Mouse (Mus musculus) liver, embryonic 15.5 days (tissue): Measurements from ENCODE around the gene Fgf9. TPM values are rescaled to one million over a fixed set of nuclear protein-coding genes. Genes with fewer than 3 reads are reported as not detected.
A peak's percentile ranks its signal among the peaks of the same experiment; 100 is the strongest.

Experiments used
- ATAC-seq: fragments of 200-750 bp; cut with Nextera tagmentation; 2 replicates; pipeline ENCODE4 v1.8.0; 2017; ENCODE audit warnings: moderate number of reproducible peaks, mild to moderate bottlenecking, moderate library complexity; ENCODE audit not compliant: insufficient read depth
- H3K27ac ChIP-seq: fragments of 300-500 bp; sonication (generic); replicated peaks from 2 replicates; pipeline ENCODE4 v1.5.1; 2015; ENCODE audit warnings: mild to moderate bottlenecking, inconsistent platforms
- H3K27me3 ChIP-seq: fragments of 300-500 bp; sonication (generic); 2 replicates; pipeline ENCODE4 v1.6.1; 2015; ENCODE audit warnings: mild to moderate bottlenecking, inconsistent platforms
- H3K36me3 ChIP-seq: fragments of 300-500 bp; sonication (generic); replicated peaks from 2 replicates; pipeline ENCODE4 v1.6.1; 2015; ENCODE audit warnings: moderate library complexity, mild to moderate bottlenecking, inconsistent platforms
- H3K4me1 ChIP-seq: fragments of 300-500 bp; sonication (generic); replicated peaks from 2 replicates; pipeline ENCODE4 v1.6.1; 2015; ENCODE audit warnings: inconsistent platforms
- H3K4me2 ChIP-seq: fragments of 300-500 bp; sonication (generic); 2 replicates; pipeline ENCODE4 v1.6.1; 2015; ENCODE audit warnings: moderate library complexity, mild to moderate bottlenecking, inconsistent platforms
- H3K4me3 ChIP-seq: fragments of 300-500 bp; sonication (generic); replicated peaks from 2 replicates; pipeline ENCODE4 v1.5.1; 2015; ENCODE audit warnings: mild to moderate bottlenecking, inconsistent platforms
- H3K9ac ChIP-seq: fragments of 300-500 bp; sonication (generic); 2 replicates; pipeline ENCODE4 v1.6.1; 2015; ENCODE audit warnings: moderate library complexity, mild to moderate bottlenecking, inconsistent platforms
- H3K9me3 ChIP-seq: fragments of 300-500 bp; sonication (generic); replicated peaks from 2 replicates; pipeline ENCODE4 v1.6.1; 2016; ENCODE audit warnings: inconsistent platforms
- WGBS: fragments of 180-500 bp; shearing (Covaris S2); methylation state at CpG from one replicate; pipeline ENCODE4 v1.1.7; 2015; ENCODE audit warnings: mixed read lengths; ENCODE audit not compliant: insufficient replicate concordance; 5-methylcytosine and 5-hydroxymethylcytosine counted together
- polyA plus RNA-seq: library from polyadenylated mRNA; unstranded; fragments of >200 nt; fragmentation: Nextera tagmentation; extraction: Ambion mirVana; gene quantifications from 2 replicates; pipeline ENCODE4 v1.2.1, GENCODE M21; 2015

The Fgf9 gene
- polyA plus RNA-seq, 1 experiment from 2014 or later, result 0.30 TPM

DNA sequence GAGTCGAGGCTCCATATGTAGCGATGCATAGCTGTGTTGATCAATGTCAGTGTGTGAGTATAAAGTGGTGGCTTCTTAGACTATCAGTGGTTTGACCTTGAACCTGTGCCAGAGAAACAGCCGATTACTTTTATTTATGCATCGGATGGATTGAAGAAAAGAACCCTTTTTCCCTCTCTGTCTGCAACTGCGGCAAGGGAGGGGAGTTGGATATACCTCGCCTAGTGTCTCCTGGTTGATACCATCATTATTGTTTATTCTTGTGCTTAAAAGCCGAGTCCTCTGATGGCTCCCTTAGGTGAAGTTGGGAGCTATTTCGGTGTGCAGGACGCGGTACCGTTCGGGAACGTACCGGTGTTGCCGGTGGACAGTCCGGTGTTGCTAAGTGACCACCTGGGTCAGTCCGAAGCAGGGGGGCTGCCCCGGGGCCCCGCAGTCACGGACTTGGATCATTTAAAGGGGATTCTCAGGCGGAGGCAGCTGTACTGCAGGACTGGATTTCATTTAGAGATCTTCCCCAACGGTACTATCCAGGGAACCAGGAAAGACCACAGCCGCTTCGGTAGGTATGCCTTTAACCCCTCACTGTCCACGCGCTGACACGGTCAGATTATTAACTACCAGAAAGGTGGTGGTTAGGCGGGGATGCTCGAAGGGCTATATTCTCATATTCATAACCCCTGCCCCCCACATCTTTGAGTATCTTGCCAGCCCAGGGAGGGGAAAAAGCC lies 2.6 kb downstream of the Fgf9 start:
- H3K4me3 ChIP-seq, result peak overlapping the region; percentile 54
- no peak for ATAC-seq

DNA sequence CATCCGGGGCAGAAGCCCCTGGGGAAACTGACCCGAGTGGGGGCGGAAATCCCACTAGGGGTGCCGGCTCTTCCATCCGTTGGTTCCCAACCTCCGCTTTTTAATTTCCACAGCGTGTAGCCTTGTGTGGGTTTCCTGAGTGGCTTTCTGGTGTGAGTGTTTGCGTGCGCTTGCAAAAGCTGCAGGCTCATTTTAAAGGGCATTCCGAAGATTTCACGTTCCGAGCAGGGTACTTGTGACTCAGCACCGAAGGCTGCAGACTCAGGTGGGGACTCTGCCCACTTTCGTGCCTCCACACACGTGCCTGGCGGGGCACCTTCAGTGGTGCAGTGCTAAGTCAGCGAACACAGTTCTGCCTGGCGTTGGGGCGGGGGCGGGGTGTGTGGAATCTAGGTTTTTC lies 3.6 kb downstream of the Fgf9 start:
- Histone ChIP-seq H3K4me2 (peak overlapping the region; percentile 59; the same call in 1 of the 2 replicates), H3K4me1 (peaks cover 23% of the 10 kb centered on the region), H3K36me3 (no peaks in the 10 kb centered on the region), H3K27me3 (peaks cover 100% of the 10 kb centered on the region), H3K9me3 (no peaks in the 10 kb centered on the region), H3K4me3 (no peak overlapping the region), H3K9ac (no peak overlapping the region), H3K27ac (no peak overlapping the region)
- no peak for ATAC-seq
- WGBS, result 2% methylated on average over 20 of the region's 20 CpGs

More for the DNA sequence above, 2.6 kb downstream of the Fgf9 start:
- no peak overlapping the region for H3K9ac ChIP-seq
- peaks cover 98% of the 10 kb centered on the region for H3K27me3 ChIP-seq
- peaks cover 23% of the 10 kb centered on the region for H3K4me1 ChIP-seq
- H3K27ac ChIP-seq, result no peak overlapping the region
- no peaks in the 10 kb centered on the region for H3K9me3 ChIP-seq
- H3K4me2 ChIP-seq, result peak overlapping the region; percentile 75
- no peaks in the 10 kb centered on the region for H3K36me3 ChIP-seq
- WGBS, result 1% methylated on average over 29 of the region's 29 CpGs

DNA sequence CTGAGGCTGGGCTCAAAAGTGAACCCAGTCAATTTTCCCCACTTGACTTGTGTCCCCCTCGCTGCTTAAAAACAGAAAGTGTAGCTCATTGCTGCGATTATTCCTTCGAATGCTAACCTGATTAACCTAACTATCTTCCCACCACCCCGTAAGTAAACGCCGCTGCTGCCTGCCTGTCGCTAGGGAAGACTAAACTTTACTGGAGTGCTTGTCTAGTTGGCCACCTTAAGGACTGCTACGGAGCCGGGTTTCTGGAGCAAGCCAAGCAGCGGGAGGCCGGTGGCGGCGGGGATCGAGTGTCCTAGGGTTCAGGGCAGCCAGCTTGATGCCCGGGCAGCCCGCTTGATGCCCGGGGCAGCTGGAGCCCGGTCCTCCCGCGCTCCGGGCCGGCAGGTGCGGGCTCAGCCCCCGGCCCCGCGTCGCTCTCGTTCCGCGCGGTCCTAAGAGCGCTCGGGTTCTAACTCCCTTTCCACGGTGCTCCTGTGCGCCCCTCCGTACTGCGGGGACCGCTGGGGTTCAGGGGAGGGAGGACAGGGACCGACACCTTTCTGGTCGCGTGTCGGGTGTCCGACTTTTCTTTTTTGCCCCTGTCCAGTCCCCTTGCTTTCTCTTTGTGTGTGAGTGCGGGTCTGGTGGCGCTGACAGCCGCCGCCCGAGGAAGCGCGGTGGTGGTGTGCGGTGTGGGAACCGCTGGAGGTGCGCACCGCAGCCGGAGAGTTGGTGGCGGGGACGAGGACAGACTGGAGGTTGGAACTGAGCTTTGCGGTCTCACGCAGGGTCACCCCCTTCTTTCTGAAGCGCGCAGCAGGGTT lies 4.5 kb downstream of the Fgf9 start:
- no peak for ATAC-seq
- Histone ChIP-seq H3K9me3 (no peaks in the 10 kb centered on the region), H3K9ac (no peak overlapping the region), H3K27ac (no peak overlapping the region), H3K36me3 (no peaks in the 10 kb centered on the region), H3K27me3 (peaks cover 100% of the 10 kb centered on the region), H3K4me2 (peak overlapping the region; percentile 59), H3K4me3 (peak overlapping the region; percentile 43), H3K4me1 (peaks cover 23% of the 10 kb centered on the region)
- under 1% methylated on average over 61 of the region's 61 CpGs for WGBS

DNA sequence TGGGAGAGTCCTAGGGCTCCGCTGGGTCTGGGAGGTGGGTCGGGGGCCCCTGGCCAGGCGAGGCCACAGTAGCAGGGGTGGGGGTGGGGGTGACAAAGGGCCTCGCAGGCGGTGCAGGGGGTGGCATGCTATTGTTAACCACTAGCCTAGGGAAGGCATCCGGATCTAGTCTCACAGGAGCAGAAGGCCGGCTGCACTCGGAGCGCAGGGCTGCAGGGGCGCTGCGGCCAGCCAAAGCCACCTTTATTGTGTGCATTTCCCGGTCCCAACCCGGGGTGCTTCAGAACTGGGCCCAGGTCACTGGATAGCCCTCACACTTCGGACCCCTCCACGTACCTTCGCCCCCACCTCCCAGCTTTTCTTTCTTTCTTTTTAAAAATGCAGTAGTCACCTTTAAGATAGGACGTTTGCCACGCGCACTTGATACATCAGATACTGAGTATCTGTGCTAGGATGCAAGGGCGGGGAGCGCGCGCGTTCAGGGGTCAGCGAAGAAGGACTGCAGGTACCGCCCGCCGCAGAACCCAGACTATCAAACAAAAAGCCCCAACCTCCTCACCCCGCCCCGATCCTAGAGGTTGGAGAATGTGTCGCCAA lies 5.2 kb downstream of the Fgf9 start:
- Histone ChIP-seq H3K27me3 (peaks cover 93% of the 10 kb centered on the region), H3K4me1 (peaks cover 20% of the 10 kb centered on the region), H3K9ac (no peak overlapping the region), H3K27ac (no peak overlapping the region), H3K4me2 (peak overlapping the region; percentile 59), H3K36me3 (no peaks in the 10 kb centered on the region), H3K9me3 (no peaks in the 10 kb centered on the region), H3K4me3 (peak overlapping the region; percentile 43)
- under 1% methylated on average over 31 of the region's 31 CpGs for WGBS
- ATAC-seq, result no peak

DNA sequence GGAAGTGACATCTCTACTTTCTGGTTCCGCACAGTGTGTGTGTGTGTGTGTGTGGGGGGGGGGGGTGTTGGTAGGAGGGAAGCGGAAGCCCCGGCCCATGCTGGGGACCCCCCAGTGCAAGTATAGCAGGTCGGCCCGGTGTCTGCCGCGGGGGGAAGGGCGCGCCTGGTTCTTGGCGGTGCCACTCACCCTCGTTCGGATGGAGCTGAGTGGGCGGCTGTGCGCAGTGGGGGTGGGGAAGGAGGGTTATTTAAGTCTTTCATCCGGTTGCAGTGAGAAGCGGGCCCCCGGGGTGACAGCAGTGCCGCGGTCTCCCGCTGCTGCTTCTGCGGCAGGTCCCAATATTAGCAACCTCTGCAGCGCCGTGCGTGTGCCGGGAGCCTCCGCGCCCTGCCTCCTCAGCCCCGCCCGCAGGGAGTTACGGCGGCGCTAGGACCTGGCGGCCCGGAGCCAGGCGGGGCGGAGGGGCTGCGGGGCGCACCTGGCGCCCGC lies 5.7 kb downstream of the Fgf9 start:
- Histone ChIP-seq H3K4me3 (peak overlapping the region; percentile 43), H3K36me3 (no peaks in the 10 kb centered on the region), H3K4me1 (peaks cover 18% of the 10 kb centered on the region; the same call in 1 of the 2 replicates), H3K9ac (no peak overlapping the region), H3K9me3 (no peaks in the 10 kb centered on the region), H3K27me3 (peaks cover 88% of the 10 kb centered on the region), H3K4me2 (peak overlapping the region; percentile 59), H3K27ac (no peak overlapping the region)
- ATAC-seq, result no peak
- WGBS, result 0% methylated on average over 40 of the region's 40 CpGs

DNA sequence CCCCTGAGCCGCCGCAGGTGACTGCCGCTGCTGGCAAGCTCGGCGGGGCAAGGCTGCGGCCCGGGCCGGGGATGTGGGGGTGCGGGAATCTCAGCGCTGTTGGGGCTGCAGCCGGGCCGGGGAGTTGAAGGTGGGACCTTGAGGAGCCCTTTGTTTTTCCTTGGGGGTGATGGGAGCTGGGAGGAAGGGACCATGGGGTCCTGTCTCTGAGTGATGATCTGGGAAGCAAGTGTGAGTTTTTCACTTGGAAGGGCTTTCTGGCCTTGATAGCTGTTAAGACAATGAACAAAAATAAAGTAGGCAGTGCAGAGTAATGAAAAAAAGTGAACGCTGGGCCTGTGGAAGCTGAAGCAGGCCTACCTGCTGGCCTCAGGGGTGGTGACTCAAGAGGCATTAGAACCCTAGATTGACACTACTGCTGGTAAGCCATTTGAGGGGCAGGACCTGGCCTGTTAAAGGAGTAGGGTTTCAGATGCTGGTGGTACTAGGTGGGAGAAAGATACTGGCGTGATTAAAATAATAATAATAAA lies 6.4 kb downstream of the Fgf9 start:
- H3K27me3 ChIP-seq, result peaks cover 81% of the 10 kb centered on the region
- no peak overlapping the region for H3K27ac ChIP-seq

DNA sequence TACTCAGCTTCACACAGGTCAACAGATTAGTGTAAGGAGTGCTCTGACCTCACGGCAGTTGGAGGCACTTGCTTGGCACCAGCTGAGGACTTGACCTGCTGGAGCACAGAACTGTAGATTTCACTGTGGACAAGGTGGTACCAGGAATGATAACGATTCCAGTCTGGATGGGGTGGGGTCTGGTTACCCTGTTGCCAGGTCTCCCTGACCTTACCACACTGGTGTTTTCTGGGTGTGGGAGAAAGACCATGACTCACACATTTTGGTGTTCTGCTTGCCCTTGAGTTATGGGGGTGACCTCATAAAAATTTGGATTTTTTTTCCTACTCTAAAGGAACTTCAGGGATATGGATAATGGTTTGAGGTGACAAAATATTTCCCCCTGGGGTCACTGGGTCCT lies 9.1 kb downstream of the Fgf9 start:
- Histone ChIP-seq H3K9me3 (no peaks in the 10 kb centered on the region), H3K4me1 (peaks cover 14% of the 10 kb centered on the region; the same call in 1 of the 2 replicates), H3K9ac (no peak overlapping the region), H3K36me3 (no peaks in the 10 kb centered on the region), H3K27me3 (peaks cover 54% of the 10 kb centered on the region), H3K4me3 (no peak overlapping the region), H3K4me2 (no peak overlapping the region), H3K27ac (no peak overlapping the region)
- ATAC-seq, result no peak
- 55% methylated on average over 2 of the region's 2 CpGs for WGBS

More for the DNA sequence above, 6.4 kb downstream of the Fgf9 start:
- peaks cover 18% of the 10 kb centered on the region; the same call in 1 of the 2 replicates for H3K4me1 ChIP-seq
- no peak overlapping the region for H3K9ac ChIP-seq
- no peaks in the 10 kb centered on the region for H3K9me3 ChIP-seq
- H3K4me2 ChIP-seq, result peak overlapping the region; percentile 59
- peak overlapping the region; percentile 43 for H3K4me3 ChIP-seq
- no peak for ATAC-seq
- WGBS, result 8% methylated on average over 14 of the region's 14 CpGs
- H3K36me3 ChIP-seq, result no peaks in the 10 kb centered on the region

DNA sequence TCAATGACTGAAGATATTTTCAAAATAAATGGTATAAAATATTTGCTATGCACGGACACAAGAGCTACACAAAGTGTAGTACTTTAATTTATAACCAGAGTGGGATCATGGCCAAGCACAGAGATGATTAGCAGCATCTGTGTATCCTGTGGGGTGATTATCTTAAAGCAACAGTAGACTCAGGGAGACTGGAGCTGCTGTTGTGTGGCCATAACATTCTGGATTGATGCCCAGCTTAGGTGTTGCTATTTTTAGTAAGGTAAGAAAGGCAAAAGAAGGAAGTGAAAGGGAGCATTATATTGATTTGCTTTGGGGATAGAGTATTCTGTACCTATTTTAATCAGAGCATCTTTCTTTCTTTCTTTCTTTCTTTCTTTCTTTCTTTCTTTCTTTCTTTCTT lies 11.6 kb downstream of the Fgf9 start:
- no peak for ATAC-seq
- WGBS, result 33% methylated on average over 1 of the region's 1 CpGs
- no peak overlapping the region for H3K4me3 ChIP-seq

DNA sequence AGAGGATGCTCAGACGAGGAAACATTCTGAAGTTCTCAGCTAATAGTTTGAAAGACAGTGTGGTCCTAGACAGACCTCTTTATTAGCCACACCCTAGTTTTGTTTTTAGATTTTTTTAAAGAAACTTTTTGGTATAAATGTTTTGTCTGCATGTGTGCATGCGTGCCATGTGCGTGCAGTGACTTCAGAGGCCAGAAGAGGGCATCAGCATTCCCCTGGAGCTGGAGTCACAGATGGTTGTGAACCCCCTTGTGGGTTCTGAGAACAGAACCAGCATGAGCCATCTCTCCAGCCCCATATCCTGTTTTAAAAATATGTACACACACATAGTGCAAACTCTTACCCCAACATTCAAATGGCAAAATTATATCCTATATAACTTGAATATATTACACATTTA lies 13.9 kb downstream of the Fgf9 start:
- H3K9me3 ChIP-seq, result no peaks in the 10 kb centered on the region
- H3K27ac ChIP-seq, result no peak overlapping the region
- no peak overlapping the region for H3K4me3 ChIP-seq
- H3K4me1 ChIP-seq, result no peaks in the 10 kb centered on the region
- WGBS, result 69% methylated on average over 3 of the region's 3 CpGs
- no peak overlapping the region for H3K9ac ChIP-seq
- no peaks in the 10 kb centered on the region for H3K36me3 ChIP-seq
- no peak for ATAC-seq
- no peak overlapping the region for H3K4me2 ChIP-seq
- peaks cover 10% of the 10 kb centered on the region; the same call in 1 of the 2 replicates for H3K27me3 ChIP-seq

More for the DNA sequence above, 11.6 kb downstream of the Fgf9 start:
- Histone ChIP-seq H3K4me1 (no peaks in the 10 kb centered on the region), H3K36me3 (no peaks in the 10 kb centered on the region), H3K27ac (no peak overlapping the region), H3K9me3 (no peaks in the 10 kb centered on the region), H3K9ac (no peak overlapping the region), H3K27me3 (peaks cover 33% of the 10 kb centered on the region), H3K4me2 (no peak overlapping the region)

DNA sequence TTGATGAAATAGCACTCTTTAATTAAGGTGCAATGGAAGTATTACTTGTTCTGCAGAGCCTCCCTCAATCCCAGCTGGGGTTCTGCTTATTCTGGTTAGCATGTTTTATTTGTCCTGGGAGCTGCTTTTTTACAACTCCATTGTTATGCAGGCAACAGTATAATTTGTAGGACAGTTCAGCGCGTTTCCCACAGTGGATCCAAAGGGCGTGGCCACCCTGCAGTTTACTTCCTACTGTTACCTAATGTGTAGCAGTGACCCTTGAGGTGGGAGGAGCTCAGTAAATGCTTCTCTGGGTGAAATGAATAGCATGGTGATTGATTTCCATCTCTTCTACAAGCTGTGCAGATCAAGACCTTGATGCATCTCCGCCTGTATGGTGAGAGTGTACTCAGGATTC lies 17.0 kb downstream of the Fgf9 start:
- no peak overlapping the region for H3K9ac ChIP-seq
- no peak overlapping the region for H3K4me3 ChIP-seq
- WGBS, result 43% methylated on average over 4 of the region's 4 CpGs
- ATAC-seq, result no peak
- H3K27ac ChIP-seq, result no peak overlapping the region
- no peak overlapping the region for H3K4me2 ChIP-seq
- H3K9me3 ChIP-seq, result no peaks in the 10 kb centered on the region
- H3K36me3 ChIP-seq, result no peaks in the 10 kb centered on the region
- 0 out of 2 replicates have a peak, but pooled peaks cover 4% of the 10 kb centered on the region for H3K27me3 ChIP-seq
- no peaks in the 10 kb centered on the region for H3K4me1 ChIP-seq
